Mouse (Mus musculus) Muller cell, postnatal 12 days (primary cell): ENCODE measurements around the gene Tkfc.
"Not testable (repeated sequence)": the region's sequence is repeated elsewhere in the genome, so short reads cannot be mapped to it uniquely, and the experiment has no call there.

Source experiments
- DNase-seq: peaks from one replicate; pipeline ENCODE4 v3.0.0-alpha.2; 2015; ENCODE audit errors: inconsistent ontology term

Gene Tkfc

GRCm38 (mm10) chr19:10587231-10587630, 18.2 kb downstream of the Tkfc start:
- no peak for DNase-seq

- no peak for DNase-seq
These were observed 20.3 kb downstream of the Tkfc start for GRCm38 (mm10) chr19:10585112-10585511.

- DNase-seq = no peak
These were observed 21.8 kb downstream of the Tkfc start for GRCm38 (mm10) chr19:10583550-10584146.

- no peak for DNase-seq
These were observed 23.5 kb downstream of the Tkfc start for GRCm38 (mm10) chr19:10581984-10582383.

GRCm38 (mm10) chr19:10580761-10581160, 24.7 kb downstream of the Tkfc start:
- no peak for DNase-seq

- DNase-seq = no peak
These were observed 25.4 kb downstream of the Tkfc start for GRCm38 (mm10) chr19:10580102-10580501.

GRCm38 (mm10) chr19:10576690-10577561, 28.5 kb downstream of the Tkfc start, which contains the start of the genes Cyb561a3 and Tmem138:
TSS of gene Cyb561a3 (plus strand) at chr19:10577172.
TSS of gene Tmem138 (minus strand) at chr19:10577362.
- peak; percentile 94 for DNase-seq

- DNase-seq = no peak
These were observed 35.8 kb downstream of the Tkfc start for GRCm38 (mm10) chr19:10569627-10570026.

GRCm38 (mm10) chr19:10565217-10565616, 40.2 kb downstream of the Tkfc start:
- DNase-seq = no peak

GRCm38 (mm10) chr19:10564278-10564677, 41.2 kb downstream of the Tkfc start:
- DNase-seq = no peak

- DNase-seq = no peak
These were observed 43.1 kb downstream of the Tkfc start for GRCm38 (mm10) chr19:10562351-10562750.

GRCm38 (mm10) chr19:10561558-10562314, 43.7 kb downstream of the Tkfc start:
- peak; percentile 90 for DNase-seq

- no peak for DNase-seq
These were observed 45.3 kb downstream of the Tkfc start for GRCm38 (mm10) chr19:10560108-10560507.

- DNase-seq = not testable (repeated sequence)
These were observed 47.5 kb downstream of the Tkfc start for GRCm38 (mm10) chr19:10557837-10558375.

- no peak for DNase-seq
These were observed 48.0 kb downstream of the Tkfc start for GRCm38 (mm10) chr19:10557430-10557829.

GRCm38 (mm10) chr19:10557001-10557400, 48.5 kb downstream of the Tkfc start:
- DNase-seq = no peak

GRCm38 (mm10) chr19:10555624-10556510, 49.6 kb downstream of the Tkfc start, which contains the start of gene Tmem216:
TSS of gene Tmem216 (minus strand) at chr19:10556238.
- peak; percentile 77 for DNase-seq

GRCm38 (mm10) chr19:10539454-10539853, 66.0 kb downstream of the Tkfc start:
- DNase-seq = no peak
